ENCODE assay signal across 30 mouse cellular contexts in genomic region chr16:14296544-14297124, GRCm38 (mm10). TPM values are rescaled to one million over a fixed set of nuclear protein-coding genes. Genes with fewer than 3 reads are reported as not detected.
DNase-seq lines count a peak whose midpoint lies in the region; ATAC-seq and TF ChIP-seq lines count a peak whose summit lies in the region.
"Had no signal": no experiment of that assay in that cellular context is flagged by ENCODE, and none has a peak within 500 bp of the region (broad histone marks: within the 10 kb centered on the region; RNA-seq: fewer than 3 reads in every experiment).

No protein-coding gene starts in this region.

- H3K36me3 ChIP-seq in midbrain, embryonic 11.5 days (ENCODE audit: control insufficient read depth, insufficient read depth, low read length): peaks cover 11% of the 10 kb centered on the region; the same call in 1 of the 2 replicates
- peaks cover 34% of the 10 kb centered on the region for H3K36me3 ChIP-seq in midbrain, embryonic 13.5 days
- H3K36me3 ChIP-seq in intestine, postnatal 0 days (ENCODE audit: control insufficient read depth, insufficient read depth): peaks cover 30% of the 10 kb centered on the region

- H3K4me2 ChIP-seq in midbrain, embryonic 11.5 days: no peak overlapping the region
- H3K4me2 ChIP-seq in midbrain, embryonic 13.5 days (replicated peaks): no peak overlapping the region
- H3K4me2 ChIP-seq in intestine, postnatal 0 days (replicated peaks; ENCODE audit: low read depth): no peak overlapping the region
- H3K4me2 ChIP-seq: forebrain, embryonic 13.5 days; hindbrain, embryonic 12.5 days had no signal

- H3K4me1 ChIP-seq in midbrain, embryonic 11.5 days (ENCODE audit: control insufficient read depth, insufficient read depth, low read length): no peaks in the 10 kb centered on the region
- peaks cover 8% of the 10 kb centered on the region; the same call in 1 of the 2 replicates for H3K4me1 ChIP-seq in midbrain, embryonic 13.5 days (replicated peaks)
- H3K4me1 ChIP-seq in intestine, postnatal 0 days (replicated peaks; ENCODE audit: control insufficient read depth, insufficient read depth, low read length): no peaks in the 10 kb centered on the region

- WGBS in midbrain, embryonic 11.5 days: 89% methylated on average over 2 of the region's 2 CpGs
- WGBS in midbrain, embryonic 13.5 days: 88% methylated on average over 2 of the region's 2 CpGs
- 50% methylated on average over 2 of the region's 2 CpGs for WGBS in intestine, postnatal 0 days

- H3K27me3 ChIP-seq in midbrain, embryonic 11.5 days (ENCODE audit: control insufficient read depth, insufficient read depth, low read length): peaks cover 5% of the 10 kb centered on the region
- peaks cover 13% of the 10 kb centered on the region for H3K27me3 ChIP-seq in midbrain, embryonic 13.5 days
- H3K27me3 ChIP-seq in intestine, postnatal 0 days (replicated peaks; ENCODE audit: control insufficient read depth, insufficient read depth, low read length): 0 out of 2 replicates have a peak, but pooled peaks cover 3% of the 10 kb centered on the region

- DNase-seq in layer of hippocampus, adult 2 months (ENCODE audit: low spot score in 2 of 2): no peak
- no peak for DNase-seq in layer of hippocampus, postnatal 14 days (ENCODE audit: low spot score in 2 of 2)
- DNase-seq in midbrain, embryonic 11.5 days (ENCODE audit: low spot score, missing footprints): peak; percentile 77
- no peak for DNase-seq in adrenal gland, adult 8-10 months
- no peak for DNase-seq in cerebellum, postnatal 4 days (ENCODE audit: low spot score in 2 of 2)
- DNase-seq: adrenal gland, adult 2 months; cerebellum, adult 11 months; cerebellum, adult 9-11 months; gastrocnemius, postnatal 14 days; heart, postnatal 36 days; kidney, adult 18-20 months; kidney, postnatal 36 days; layer of hippocampus, postnatal 36 days; liver; lung, postnatal 36 days; midbrain, embryonic 14.5 days; thymus, adult 18-20 months; thymus, postnatal 25 days had no signal

- no peak for TF ChIP-seq CTCF in layer of hippocampus, adult 2 months (conservative IDR thresholded peaks at IDR 0.05)
- no peak for TF ChIP-seq CTCF in intestine, postnatal 0 days (IDR thresholded peaks at IDR 0.05; ENCODE audit: low read depth)

- H3K27ac ChIP-seq in layer of hippocampus, adult 2 months: peak overlapping the region; percentile 55; the same call in 1 of the 2 replicates
- no peak overlapping the region for H3K27ac ChIP-seq in midbrain, embryonic 11.5 days (ENCODE audit: low read depth, low read length)
- no peak overlapping the region for H3K27ac ChIP-seq in midbrain, embryonic 13.5 days
- peak overlapping the region; percentile 41; the same call in 1 of the 2 replicates for H3K27ac ChIP-seq in intestine, postnatal 0 days (ENCODE audit: low read depth, low read length)
- H3K27ac ChIP-seq: forebrain, embryonic 13.5 days; heart, embryonic 10.5 days; hindbrain, embryonic 12.5 days; hindbrain, postnatal 0 days; liver, embryonic 14.5 days had no signal

- no peak overlapping the region for H3K9ac ChIP-seq in midbrain, embryonic 11.5 days (ENCODE audit: low read length)
- no peak overlapping the region for H3K9ac ChIP-seq in midbrain, embryonic 13.5 days (replicated peaks)
- H3K9ac ChIP-seq in intestine, postnatal 0 days (ENCODE audit: low read depth, low read length): no peak overlapping the region
- H3K9ac ChIP-seq: forebrain, embryonic 13.5 days; hindbrain, embryonic 12.5 days; liver, embryonic 14.5 days had no signal

- no peak for ATAC-seq in midbrain, embryonic 11.5 days (ENCODE audit: low FRiP score)
- ATAC-seq in midbrain, embryonic 13.5 days: no peak
- no peak for ATAC-seq in intestine, postnatal 0 days
- ATAC-seq: activated CD4-positive, CD25-positive, alpha-beta regulatory T cell, adult 4 months; CD4-positive, CD25-positive, alpha-beta regulatory T cell, adult 4 months; forebrain, embryonic 13.5 days; hindbrain, postnatal 0 days had no signal

- H3K4me3 ChIP-seq in layer of hippocampus, adult 2 months: no peak overlapping the region
- no peak overlapping the region for H3K4me3 ChIP-seq in midbrain, embryonic 11.5 days (ENCODE audit: low read depth, low read length)
- H3K4me3 ChIP-seq in midbrain, embryonic 13.5 days (replicated peaks): no peak overlapping the region
- H3K4me3 ChIP-seq in intestine, postnatal 0 days (ENCODE audit: low read depth, low read length): no peak overlapping the region
- H3K4me3 ChIP-seq: forebrain, embryonic 13.5 days; heart, embryonic 10.5 days; hindbrain, embryonic 12.5 days; megakaryocyte, embryonic 14.5 days had no signal

- H3K9me3 ChIP-seq in midbrain, embryonic 11.5 days (ENCODE audit: control insufficient read depth, low read length): no peaks in the 10 kb centered on the region
- no peaks in the 10 kb centered on the region for H3K9me3 ChIP-seq in midbrain, embryonic 13.5 days
- H3K9me3 ChIP-seq in intestine, postnatal 0 days (ENCODE audit: control insufficient read depth): no peaks in the 10 kb centered on the region
- H3K9me3 ChIP-seq: forebrain, embryonic 13.5 days; heart, embryonic 10.5 days; hindbrain, embryonic 12.5 days; megakaryocyte, embryonic 14.5 days had no signal

RNA-seq across cellular contexts. Expression of gene Myh11, which starts 5.5 kb away (rescaled TPM):
- total RNA-seq in layer of hippocampus, adult 2 months (2021): 1 to 10 TPM; 4.7 to 7.0 TPM
- total RNA-seq in layer of hippocampus, postnatal 14 days (2021): 1 to 10 TPM; 4.5 to 5.4 TPM
- polyA plus RNA-seq in midbrain, embryonic 11.5 days (2014; fragmentation: Nextera tagmentation; extraction: Ambion mirVana): 0.18 and 0.26 TPM in 2 replicates
- polyA plus RNA-seq in midbrain, embryonic 13.5 days (2015; fragmentation: Nextera tagmentation; extraction: Ambion mirVana): 0.39 and 0.53 TPM in 2 replicates
- 164 and 186 TPM in 2 replicates for polyA plus RNA-seq in intestine, postnatal 0 days (2015; fragmentation: Nextera tagmentation; extraction: Ambion mirVana)
- 1 to 10 TPM; 4.4 to 5.6 (median 5.1) TPM for total RNA-seq in adrenal gland, adult 8-10 months (2022)
- total RNA-seq: granulocyte monocyte progenitor cell, adult 5-6 weeks; monocyte, adult 5-6 weeks had no signal
- polyA plus RNA-seq: activated CD4-positive, CD25-positive, alpha-beta regulatory T cell, adult 4 months; CD4-positive, CD25-positive, alpha-beta regulatory T cell, adult 4 months had no signal

RNA-seq across cellular contexts. Expression of gene Fopnl, which starts 20.6 kb away (rescaled TPM):
- total RNA-seq in layer of hippocampus, adult 2 months (2021): 10 to 100 TPM; 43.7 to 50.9 TPM
- 10 to 100 TPM; 48.3 to 54.1 TPM for total RNA-seq in layer of hippocampus, postnatal 14 days (2021)
- polyA plus RNA-seq in midbrain, embryonic 11.5 days (2014; fragmentation: Nextera tagmentation; extraction: Ambion mirVana): 174 and 194 TPM in 2 replicates
- 198 and 214 TPM in 2 replicates for polyA plus RNA-seq in midbrain, embryonic 13.5 days (2015; fragmentation: Nextera tagmentation; extraction: Ambion mirVana)
- 66.3 and 66.5 TPM in 2 replicates for polyA plus RNA-seq in intestine, postnatal 0 days (2015; fragmentation: Nextera tagmentation; extraction: Ambion mirVana)
- 10 to 100 TPM; 58.9 to 66.4 (median 62.7) TPM for total RNA-seq in adrenal gland, adult 8-10 months (2022)

Comparison
In these comparisons a context has a peak if more than half of its experiments do, and no peak if none do; other contexts are left out.
1. H3K27ac ChIP-seq: peak in layer of hippocampus, adult 2 months (single experiment) and intestine, postnatal 0 days (single experiment); none in midbrain, embryonic 11.5 days (single experiment) and midbrain, embryonic 13.5 days (single experiment).